Mouse (Mus musculus): ENCODE data around the gene Pcmtd2. TPM values are rescaled to one million over a fixed set of nuclear protein-coding genes. Genes with fewer than 3 reads are reported as not detected.

The Pcmtd2 gene
- 137 TPM for polyA plus RNA-seq (2014; fragmentation: Illumina TruSeq; extraction: RNeasy Lipid Tissue Mini Kit (QIAGEN cat#74804); ENCODE audit: low read depth, low replicate concordance)

GRCm38 (mm10) chr2:181837372-181838292 lies at the start of gene Pcmtd2:
Gene Pcmtd2, plus strand, starts transcription at chr2:181837854.

DNA sequence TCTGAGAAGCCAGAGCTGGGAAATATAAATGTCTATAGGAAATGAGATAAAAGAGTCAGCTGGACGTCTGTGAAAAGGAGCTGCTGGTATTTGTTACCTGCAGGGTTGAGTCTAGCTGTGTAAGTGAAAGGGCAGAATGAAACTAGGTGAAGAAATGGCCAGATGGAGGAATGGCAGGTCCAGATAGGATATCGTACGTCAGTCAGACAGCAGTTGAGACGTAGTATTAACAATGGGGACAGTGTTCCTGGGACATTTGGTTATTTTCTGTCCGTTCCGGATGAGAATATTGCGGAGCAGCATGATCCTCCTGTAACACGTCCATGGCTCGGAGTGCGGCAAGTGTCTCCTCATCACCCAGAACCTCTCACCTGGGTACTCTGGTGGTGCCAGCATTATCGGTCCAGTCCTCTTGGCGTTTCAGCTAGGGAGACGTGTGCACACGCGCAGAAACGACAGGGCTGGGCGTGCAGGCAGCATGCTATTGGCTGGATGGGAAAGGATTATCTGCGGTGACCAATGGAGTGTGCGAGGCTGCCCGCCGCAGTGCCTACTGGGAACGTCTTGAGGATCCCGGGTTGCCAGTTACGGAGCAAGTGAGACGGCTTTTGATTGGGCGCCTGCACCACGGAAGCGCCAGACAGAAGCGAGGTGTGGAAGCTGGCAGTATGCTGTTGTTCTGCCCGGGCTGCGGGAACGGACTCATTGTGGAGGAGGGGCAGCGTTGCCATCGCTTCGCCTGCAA lies 26.3 kb downstream of the Pcmtd2 start, which contains the start of gene Polr3k:
Polr3k (plus strand) TSS at position 547 of the 745 bp plus-strand sequence.

Other genes starting within 250 kb of the Pcmtd2 start
- gene Prpf6, start 246.0 kb upstream of the Pcmtd2 start, polyA plus RNA-seq (2014; fragmentation: Illumina TruSeq; extraction: RNeasy Lipid Tissue Mini Kit (QIAGEN cat#74804); ENCODE audit: low read depth, low replicate concordance) = 25.0 TPM
- gene Zfp512b, start 245.1 kb upstream of the Pcmtd2 start, polyA plus RNA-seq (2014; fragmentation: Illumina TruSeq; extraction: RNeasy Lipid Tissue Mini Kit (QIAGEN cat#74804); ENCODE audit: low read depth, low replicate concordance) = 1.3 TPM
- 6.5 TPM for gene Samd10, start 238.6 kb upstream of the Pcmtd2 start, polyA plus RNA-seq (2014; fragmentation: Illumina TruSeq; extraction: RNeasy Lipid Tissue Mini Kit (QIAGEN cat#74804); ENCODE audit: low read depth, low replicate concordance)
- gene Gm29797, start 180.8 kb upstream of the Pcmtd2 start, polyA plus RNA-seq (2014; fragmentation: Illumina TruSeq; extraction: RNeasy Lipid Tissue Mini Kit (QIAGEN cat#74804); ENCODE audit: low read depth, low replicate concordance) = not detected
- not detected for gene Sox18, start 166.2 kb upstream of the Pcmtd2 start, polyA plus RNA-seq (2014; fragmentation: Illumina TruSeq; extraction: RNeasy Lipid Tissue Mini Kit (QIAGEN cat#74804); ENCODE audit: low read depth, low replicate concordance)
- 0.49 TPM for gene Tcea2, start 157.5 kb upstream of the Pcmtd2 start, polyA plus RNA-seq (2014; fragmentation: Illumina TruSeq; extraction: RNeasy Lipid Tissue Mini Kit (QIAGEN cat#74804); ENCODE audit: low read depth, low replicate concordance)
- 3.9 TPM for gene Rgs19, start 143.9 kb upstream of the Pcmtd2 start, polyA plus RNA-seq (2014; fragmentation: Illumina TruSeq; extraction: RNeasy Lipid Tissue Mini Kit (QIAGEN cat#74804); ENCODE audit: low read depth, low replicate concordance)
- not detected for gene Lkaaear1, start 139.4 kb upstream of the Pcmtd2 start, polyA plus RNA-seq (2014; fragmentation: Illumina TruSeq; extraction: RNeasy Lipid Tissue Mini Kit (QIAGEN cat#74804); ENCODE audit: low read depth, low replicate concordance)
- gene Oprl1, start 122.8 kb upstream of the Pcmtd2 start, polyA plus RNA-seq (2014; fragmentation: Illumina TruSeq; extraction: RNeasy Lipid Tissue Mini Kit (QIAGEN cat#74804); ENCODE audit: low read depth, low replicate concordance) = not detected
- not detected for gene Myt1, start 74.5 kb upstream of the Pcmtd2 start, polyA plus RNA-seq (2014; fragmentation: Illumina TruSeq; extraction: RNeasy Lipid Tissue Mini Kit (QIAGEN cat#74804); ENCODE audit: low read depth, low replicate concordance)
- 37.2 TPM for gene Polr3k, start 26.5 kb downstream of the Pcmtd2 start, polyA plus RNA-seq (2014; fragmentation: Illumina TruSeq; extraction: RNeasy Lipid Tissue Mini Kit (QIAGEN cat#74804); ENCODE audit: low read depth, low replicate concordance)
- not detected for gene Gm14496, start 153.3 kb downstream of the Pcmtd2 start, polyA plus RNA-seq (2014; fragmentation: Illumina TruSeq; extraction: RNeasy Lipid Tissue Mini Kit (QIAGEN cat#74804); ENCODE audit: low read depth, low replicate concordance)